ENCODE assay signal across 19 mouse cellular contexts in genomic region chr4:84403356-84404145, GRCm38 (mm10).
A peak's percentile ranks its signal among the peaks of the same experiment; 100 is the strongest.
DNase-seq lines count a peak whose midpoint lies in the region; ATAC-seq and TF ChIP-seq lines count a peak whose summit lies in the region.
"Had no signal": no experiment of that assay in that cellular context is flagged by ENCODE, and none has a peak within 500 bp of the region (broad histone marks: within the 10 kb centered on the region; RNA-seq: fewer than 3 reads in every experiment).

No protein-coding gene starts in this region.

- DNase-seq in embryonic facial prominence, embryonic 11.5 days (ENCODE audit: low spot score), result peak; percentile 15
- DNase-seq in embryonic facial prominence, embryonic 10.5 days (ENCODE audit: low spot score), result no peak
- DNase-seq in kidney, adult 2 months, result peak; percentile 65
- no peak for DNase-seq in kidney, adult 18-20 months
- DNase-seq in limb, embryonic 14.5 days (ENCODE audit: low spot score), result peak; percentile 56
- no peak for DNase-seq in ovary, postnatal 36 days (ENCODE audit: low spot score)
- no peak for DNase-seq in gastrocnemius, postnatal 14 days
- DNase-seq: cerebellum, postnatal 25 days; heart, postnatal 10 days; left cerebral cortex, postnatal 4 days; lung, postnatal 10 days; right cerebral cortex, adult 18-20 months had no signal

- H3K4me1 ChIP-seq in embryonic facial prominence, embryonic 11.5 days (ENCODE audit: control insufficient read depth, insufficient read depth, low read length), result no peaks in the 10 kb centered on the region
- H3K4me1 ChIP-seq in embryonic facial prominence, embryonic 10.5 days, result peaks cover 35% of the 10 kb centered on the region
- peaks cover 7% of the 10 kb centered on the region; the same call in 1 of the 2 replicates for H3K4me1 ChIP-seq in kidney, adult 2 months (ENCODE audit: control insufficient read depth, insufficient read depth, low read length)
- peaks cover 34% of the 10 kb centered on the region for H3K4me1 ChIP-seq in embryonic facial prominence, embryonic 12.5 days
- H3K4me1 ChIP-seq in limb, embryonic 14.5 days (ENCODE audit: control insufficient read depth, insufficient read depth, low read length), result peaks cover 30% of the 10 kb centered on the region
- H3K4me1 ChIP-seq: liver, embryonic 15.5 days had no signal

- no peak for TF ChIP-seq POLR2A in kidney, adult 2 months (IDR thresholded peaks at IDR 0.05; ENCODE audit: low read depth, low read length)
- no peak for TF ChIP-seq POLR2A in limb, embryonic 14.5 days (IDR thresholded peaks at IDR 0.05; ENCODE audit: borderline replicate concordance, extremely low read depth, insufficient read depth, insufficient read length)

- intact Hi-C loops in gastrocnemius, postnatal 14 days (cut with DNase I; ENCODE audit: low total_unique reads), result no loop called here

- no peak overlapping the region for H3K9ac ChIP-seq in embryonic facial prominence, embryonic 11.5 days (replicated peaks; ENCODE audit: low read length)
- 0 out of 2 replicates have a peak overlapping the region, but pooled peaks have one; percentile 15 for H3K9ac ChIP-seq in embryonic facial prominence, embryonic 12.5 days
- no peak overlapping the region for H3K9ac ChIP-seq in limb, embryonic 14.5 days (ENCODE audit: low read depth, low read length, severe bottlenecking)
- H3K9ac ChIP-seq: embryonic facial prominence, embryonic 15.5 days; hindbrain, embryonic 12.5 days; intestine, embryonic 15.5 days; liver, embryonic 15.5 days had no signal

- TF ChIP-seq CTCF in kidney, adult 2 months (conservative IDR thresholded peaks at IDR 0.05; ENCODE audit: insufficient read depth, insufficient read length, low read depth, low read length), result no peak

- H3K27me3 ChIP-seq in embryonic facial prominence, embryonic 11.5 days (ENCODE audit: control insufficient read depth, insufficient read depth, low read length), result no peaks in the 10 kb centered on the region
- H3K27me3 ChIP-seq in embryonic facial prominence, embryonic 10.5 days (replicated peaks; ENCODE audit: low read depth, poor library complexity, severe bottlenecking), result no peaks in the 10 kb centered on the region
- no peaks in the 10 kb centered on the region for H3K27me3 ChIP-seq in kidney, adult 2 months (replicated peaks; ENCODE audit: control insufficient read depth, insufficient read depth, low read length)
- no peaks in the 10 kb centered on the region for H3K27me3 ChIP-seq in embryonic facial prominence, embryonic 12.5 days
- H3K27me3 ChIP-seq in limb, embryonic 14.5 days (ENCODE audit: control insufficient read depth, insufficient read depth, low read length), result no peaks in the 10 kb centered on the region
- H3K27me3 ChIP-seq: embryonic facial prominence, embryonic 15.5 days; hindbrain, embryonic 12.5 days; intestine, embryonic 15.5 days; liver, embryonic 15.5 days had no signal

- 46% methylated on average over 9 of the region's 9 CpGs for WGBS in embryonic facial prominence, embryonic 11.5 days
- WGBS in embryonic facial prominence, embryonic 10.5 days, result 58% methylated on average over 9 of the region's 9 CpGs
- 41% methylated on average over 9 of the region's 9 CpGs for WGBS in kidney, adult 2 months
- WGBS in embryonic facial prominence, embryonic 12.5 days, result 31% methylated on average over 9 of the region's 9 CpGs
- 13% methylated on average over 9 of the region's 9 CpGs for WGBS in limb, embryonic 14.5 days

- ATAC-seq in embryonic facial prominence, embryonic 11.5 days (replicated peaks; ENCODE audit: insufficient number of reproducible peaks, low FRiP score, low TSS enrichment, low read depth), result no peak
- no peak for ATAC-seq in embryonic facial prominence, embryonic 12.5 days (ENCODE audit: insufficient number of reproducible peaks, insufficient read depth, low FRiP score, low TSS enrichment)
- ATAC-seq in limb, embryonic 14.5 days (ENCODE audit: low FRiP score, low read depth), result no peak
- ATAC-seq: CD4-positive, CD25-positive, alpha-beta regulatory T cell, adult 4 months; intestine, embryonic 15.5 days had no signal

- no peaks in the 10 kb centered on the region for H3K36me3 ChIP-seq in embryonic facial prominence, embryonic 11.5 days (replicated peaks; ENCODE audit: control insufficient read depth, insufficient read depth, low read depth, low read length)
- no peaks in the 10 kb centered on the region for H3K36me3 ChIP-seq in embryonic facial prominence, embryonic 10.5 days (replicated peaks)
- H3K36me3 ChIP-seq in kidney, adult 2 months (ENCODE audit: control insufficient read depth, insufficient read depth, low read length), result no peaks in the 10 kb centered on the region
- H3K36me3 ChIP-seq in embryonic facial prominence, embryonic 12.5 days, result no peaks in the 10 kb centered on the region
- no peaks in the 10 kb centered on the region for H3K36me3 ChIP-seq in limb, embryonic 14.5 days (ENCODE audit: control insufficient read depth, insufficient read depth, low read length)
- H3K36me3 ChIP-seq: embryonic facial prominence, embryonic 15.5 days; G1E; hindbrain, embryonic 12.5 days; intestine, embryonic 15.5 days; liver, embryonic 15.5 days had no signal

- H3K4me2 ChIP-seq in embryonic facial prominence, embryonic 11.5 days (ENCODE audit: low read depth, low read length), result no peak overlapping the region
- H3K4me2 ChIP-seq in embryonic facial prominence, embryonic 12.5 days (replicated peaks), result no peak overlapping the region
- 0 out of 2 replicates have a peak overlapping the region, but pooled peaks have one; percentile 17 for H3K4me2 ChIP-seq in limb, embryonic 14.5 days (replicated peaks; ENCODE audit: low read depth, low read length, severe bottlenecking)
- H3K4me2 ChIP-seq: embryonic facial prominence, embryonic 15.5 days; hindbrain, embryonic 12.5 days; intestine, embryonic 15.5 days; liver, embryonic 15.5 days had no signal

- no peaks in the 10 kb centered on the region for H3K9me3 ChIP-seq in embryonic facial prominence, embryonic 11.5 days (replicated peaks; ENCODE audit: control insufficient read depth, low read length)
- no peaks in the 10 kb centered on the region for H3K9me3 ChIP-seq in embryonic facial prominence, embryonic 10.5 days
- no peaks in the 10 kb centered on the region for H3K9me3 ChIP-seq in embryonic facial prominence, embryonic 12.5 days
- no peaks in the 10 kb centered on the region for H3K9me3 ChIP-seq in limb, embryonic 14.5 days (ENCODE audit: control insufficient read depth, low read length)
- H3K9me3 ChIP-seq: embryonic facial prominence, embryonic 15.5 days; hindbrain, embryonic 12.5 days; intestine, embryonic 15.5 days; liver, embryonic 15.5 days had no signal

- no peak overlapping the region for H3K4me3 ChIP-seq in embryonic facial prominence, embryonic 11.5 days (ENCODE audit: low read depth, low read length)
- H3K4me3 ChIP-seq in embryonic facial prominence, embryonic 10.5 days, result no peak overlapping the region
- H3K4me3 ChIP-seq in kidney, adult 2 months (ENCODE audit: insufficient read depth, low read depth, low read length), result no peak overlapping the region
- no peak overlapping the region for H3K4me3 ChIP-seq in embryonic facial prominence, embryonic 12.5 days
- no peak overlapping the region for H3K4me3 ChIP-seq in limb, embryonic 14.5 days (replicated peaks; ENCODE audit: low read length)
- H3K4me3 ChIP-seq: embryonic facial prominence, embryonic 15.5 days; hindbrain, embryonic 12.5 days; intestine, embryonic 15.5 days; liver, embryonic 15.5 days had no signal

- no peak overlapping the region for H3K27ac ChIP-seq in embryonic facial prominence, embryonic 11.5 days (replicated peaks; ENCODE audit: low read depth, low read length)
- H3K27ac ChIP-seq in embryonic facial prominence, embryonic 10.5 days (replicated peaks), result no peak overlapping the region
- H3K27ac ChIP-seq in kidney, adult 2 months (ENCODE audit: insufficient read depth, low read depth, low read length), result peak overlapping the region; percentile 71
- H3K27ac ChIP-seq in embryonic facial prominence, embryonic 12.5 days, result no peak overlapping the region
- no peak overlapping the region for H3K27ac ChIP-seq in limb, embryonic 14.5 days (replicated peaks; ENCODE audit: low read depth, low read length)
- H3K27ac ChIP-seq: embryonic facial prominence, embryonic 15.5 days; hindbrain, embryonic 12.5 days; intestine, embryonic 15.5 days; liver, embryonic 15.5 days had no signal

Comparison
In these comparisons a context has a peak if more than half of its experiments do, and no peak if none do; other contexts are left out.
1. DNase-seq: peak in embryonic facial prominence, embryonic 11.5 days (single experiment), kidney, adult 2 months (single experiment) and limb, embryonic 14.5 days (single experiment); none in embryonic facial prominence, embryonic 10.5 days (single experiment), kidney, adult 18-20 months (single experiment), ovary, postnatal 36 days (single experiment) and gastrocnemius, postnatal 14 days (single experiment).